Mouse (Mus musculus): ENCODE data around the gene Tsfm. TPM values are rescaled to one million over a fixed set of nuclear protein-coding genes. Genes with fewer than 3 reads are reported as not detected.

Tsfm gene
- polyA plus RNA-seq, 1 experiment from 2014 or later: 37.1 TPM

DNA sequence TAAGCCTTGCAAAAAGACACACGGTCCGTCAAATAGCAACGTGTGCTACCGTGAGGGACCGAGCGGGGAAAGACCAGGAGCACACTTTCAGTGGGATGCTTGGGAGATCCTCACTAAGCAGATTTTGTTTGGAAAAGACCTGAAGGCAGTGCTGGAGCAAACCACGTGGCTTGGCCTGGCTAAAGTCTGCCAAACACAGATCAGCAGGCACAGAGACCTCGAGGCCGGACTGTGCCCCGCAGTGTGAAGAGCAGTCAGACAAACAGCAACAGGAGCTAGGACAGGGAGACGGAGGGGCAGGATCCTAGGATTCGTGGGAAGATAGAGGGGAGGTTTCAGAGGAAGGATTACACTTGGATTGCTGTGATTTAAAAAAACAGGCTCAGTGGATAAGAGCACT, 5.6 kb upstream of the Tsfm start:
- Histone ChIP-seq H3K9ac (ENCODE audit: low read depth, low read length) (no peak overlapping the region), H3K9me3 (replicated peaks; ENCODE audit: control insufficient read depth, low read length) (no peaks in the 10 kb centered on the region), H3K4me2 (ENCODE audit: low read depth, low read length) (no peak overlapping the region), H3K4me1 (ENCODE audit: control insufficient read depth, low read depth, low read length) (peaks cover 5% of the 10 kb centered on the region), H3K27ac (ENCODE audit: low read length) (no peak overlapping the region), H3K4me3 (ENCODE audit: low read depth, low read length) (no peak overlapping the region), H3K36me3 (ENCODE audit: control insufficient read depth, insufficient read depth) (no peaks in the 10 kb centered on the region), H3K27me3 (ENCODE audit: control insufficient read depth, insufficient read depth, low read depth, low read length) (peaks cover 25% of the 10 kb centered on the region)
- 71% methylated on average over 12 of the region's 12 CpGs for WGBS (ENCODE audit: insufficient replicate concordance)
- peak; percentile 48; the same call in 1 of the 2 replicates for ATAC-seq (ENCODE audit: low read depth)

GRCm38 (mm10) chr10:127033301-127033741, 2.7 kb upstream of the Tsfm start:
- Histone ChIP-seq H3K4me1 (ENCODE audit: control insufficient read depth, low read depth, low read length) (peaks cover 6% of the 10 kb centered on the region; the same call in 1 of the 2 replicates), H3K4me3 (ENCODE audit: low read depth, low read length) (no peak overlapping the region), H3K27me3 (ENCODE audit: control insufficient read depth, insufficient read depth, low read depth, low read length) (no peaks in the 10 kb centered on the region; the same call in 1 of the 2 replicates), H3K9ac (ENCODE audit: low read depth, low read length) (no peak overlapping the region), H3K9me3 (replicated peaks; ENCODE audit: control insufficient read depth, low read length) (no peaks in the 10 kb centered on the region), H3K27ac (ENCODE audit: low read length) (no peak overlapping the region), H3K36me3 (ENCODE audit: control insufficient read depth, insufficient read depth) (no peaks in the 10 kb centered on the region), H3K4me2 (ENCODE audit: low read depth, low read length) (no peak overlapping the region)
- WGBS (ENCODE audit: insufficient replicate concordance): 57% methylated on average over 8 of the region's 8 CpGs
- ATAC-seq (ENCODE audit: low read depth): no peak

- no peak overlapping the region for H3K27ac ChIP-seq (ENCODE audit: low read length)
- H3K27me3 ChIP-seq (ENCODE audit: control insufficient read depth, insufficient read depth, low read depth, low read length): no peaks in the 10 kb centered on the region
- 73% methylated on average over 16 of the region's 16 CpGs for WGBS (ENCODE audit: insufficient replicate concordance)
These were observed 12.2 kb downstream of the Tsfm start for GRCm38 (mm10) chr10:127018422-127018821.

GRCm38 (mm10) chr10:127017071-127017470, 13.6 kb downstream of the Tsfm start:
- no peak overlapping the region for H3K9ac ChIP-seq (ENCODE audit: low read depth, low read length)
- H3K27me3 ChIP-seq (ENCODE audit: control insufficient read depth, insufficient read depth, low read depth, low read length): no peaks in the 10 kb centered on the region
- no peak overlapping the region for H3K27ac ChIP-seq (ENCODE audit: low read length)
- ATAC-seq (ENCODE audit: low read depth): no peak
- WGBS (ENCODE audit: insufficient replicate concordance): 10% methylated on average over 2 of the region's 2 CpGs
- H3K4me2 ChIP-seq (ENCODE audit: low read depth, low read length): no peak overlapping the region
- H3K9me3 ChIP-seq (replicated peaks; ENCODE audit: control insufficient read depth, low read length): no peaks in the 10 kb centered on the region
- H3K4me3 ChIP-seq (ENCODE audit: low read depth, low read length): no peak overlapping the region
- H3K4me1 ChIP-seq (ENCODE audit: control insufficient read depth, low read depth, low read length): no peaks in the 10 kb centered on the region
- no peaks in the 10 kb centered on the region for H3K36me3 ChIP-seq (ENCODE audit: control insufficient read depth, insufficient read depth)

More at GRCm38 (mm10) chr10:127018422-127018821, 12.2 kb downstream of the Tsfm start:
- no peak for ATAC-seq (ENCODE audit: low read depth)
- Histone ChIP-seq H3K4me1 (ENCODE audit: control insufficient read depth, low read depth, low read length) (no peaks in the 10 kb centered on the region), H3K4me3 (ENCODE audit: low read depth, low read length) (no peak overlapping the region), H3K36me3 (ENCODE audit: control insufficient read depth, insufficient read depth) (no peaks in the 10 kb centered on the region), H3K9me3 (replicated peaks; ENCODE audit: control insufficient read depth, low read length) (no peaks in the 10 kb centered on the region), H3K4me2 (ENCODE audit: low read depth, low read length) (no peak overlapping the region), H3K9ac (ENCODE audit: low read depth, low read length) (no peak overlapping the region)

GRCm38 (mm10) chr10:127016488-127016887, 14.2 kb downstream of the Tsfm start:
- no peak overlapping the region for H3K4me2 ChIP-seq (ENCODE audit: low read depth, low read length)
- H3K9me3 ChIP-seq (replicated peaks; ENCODE audit: control insufficient read depth, low read length): no peaks in the 10 kb centered on the region
- H3K27me3 ChIP-seq (ENCODE audit: control insufficient read depth, insufficient read depth, low read depth, low read length): no peaks in the 10 kb centered on the region
- no peak for ATAC-seq (ENCODE audit: low read depth)
- H3K36me3 ChIP-seq (ENCODE audit: control insufficient read depth, insufficient read depth): no peaks in the 10 kb centered on the region
- no peaks in the 10 kb centered on the region for H3K4me1 ChIP-seq (ENCODE audit: control insufficient read depth, low read depth, low read length)
- no peak overlapping the region for H3K9ac ChIP-seq (ENCODE audit: low read depth, low read length)
- 52% methylated on average over 5 of the region's 5 CpGs for WGBS (ENCODE audit: insufficient replicate concordance)
- no peak overlapping the region for H3K4me3 ChIP-seq (ENCODE audit: low read depth, low read length)
- no peak overlapping the region for H3K27ac ChIP-seq (ENCODE audit: low read length)

DNA sequence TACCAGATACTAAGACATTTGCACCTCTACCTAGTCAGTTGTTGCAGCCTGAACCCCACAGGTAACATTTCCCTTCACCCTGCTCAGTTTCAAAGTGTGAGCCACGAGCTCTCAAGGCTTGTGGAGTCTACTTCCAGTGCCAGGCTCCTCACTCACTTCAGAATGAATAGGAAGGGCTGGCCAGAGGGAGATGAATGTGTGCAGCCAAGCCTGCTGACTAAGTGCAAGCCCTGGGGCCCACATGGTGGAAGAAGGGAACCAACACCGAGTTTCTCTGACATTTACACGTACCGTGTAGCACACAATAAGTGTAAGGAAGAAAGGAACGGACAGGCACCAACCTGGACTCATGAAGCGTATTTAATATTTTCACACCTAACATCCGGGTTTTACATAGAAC, 26.8 kb downstream of the Tsfm start:
- no peaks in the 10 kb centered on the region for H3K27me3 ChIP-seq (ENCODE audit: control insufficient read depth, insufficient read depth, low read depth, low read length)
- ATAC-seq (ENCODE audit: low read depth): no peak
- no peaks in the 10 kb centered on the region for H3K4me1 ChIP-seq (ENCODE audit: control insufficient read depth, low read depth, low read length)
- H3K4me3 ChIP-seq (ENCODE audit: low read depth, low read length): no peak overlapping the region
- no peaks in the 10 kb centered on the region for H3K9me3 ChIP-seq (replicated peaks; ENCODE audit: control insufficient read depth, low read length)
- H3K9ac ChIP-seq (ENCODE audit: low read depth, low read length): no peak overlapping the region
- no peak overlapping the region for H3K27ac ChIP-seq (ENCODE audit: low read length)
- H3K4me2 ChIP-seq (ENCODE audit: low read depth, low read length): no peak overlapping the region
- WGBS (ENCODE audit: insufficient replicate concordance): 63% methylated on average over 7 of the region's 7 CpGs
- no peaks in the 10 kb centered on the region for H3K36me3 ChIP-seq (ENCODE audit: control insufficient read depth, insufficient read depth)

GRCm38 (mm10) chr10:127003334-127003733, 27.3 kb downstream of the Tsfm start:
- no peak overlapping the region for H3K4me3 ChIP-seq (ENCODE audit: low read depth, low read length)
- no peaks in the 10 kb centered on the region for H3K4me1 ChIP-seq (ENCODE audit: control insufficient read depth, low read depth, low read length)
- H3K27me3 ChIP-seq (ENCODE audit: control insufficient read depth, insufficient read depth, low read depth, low read length): no peaks in the 10 kb centered on the region
- no peaks in the 10 kb centered on the region for H3K36me3 ChIP-seq (ENCODE audit: control insufficient read depth, insufficient read depth)
- WGBS (ENCODE audit: insufficient replicate concordance): 69% methylated on average over 8 of the region's 8 CpGs
- no peak for ATAC-seq (ENCODE audit: low read depth)
- no peak overlapping the region for H3K27ac ChIP-seq (ENCODE audit: low read length)
- no peaks in the 10 kb centered on the region for H3K9me3 ChIP-seq (replicated peaks; ENCODE audit: control insufficient read depth, low read length)
- H3K4me2 ChIP-seq (ENCODE audit: low read depth, low read length): no peak overlapping the region
- H3K9ac ChIP-seq (ENCODE audit: low read depth, low read length): no peak overlapping the region

GRCm38 (mm10) chr10:127002765-127003164, 27.9 kb downstream of the Tsfm start:
- H3K4me1 ChIP-seq (ENCODE audit: control insufficient read depth, low read depth, low read length): no peaks in the 10 kb centered on the region
- ATAC-seq (ENCODE audit: low read depth): no peak

DNA sequence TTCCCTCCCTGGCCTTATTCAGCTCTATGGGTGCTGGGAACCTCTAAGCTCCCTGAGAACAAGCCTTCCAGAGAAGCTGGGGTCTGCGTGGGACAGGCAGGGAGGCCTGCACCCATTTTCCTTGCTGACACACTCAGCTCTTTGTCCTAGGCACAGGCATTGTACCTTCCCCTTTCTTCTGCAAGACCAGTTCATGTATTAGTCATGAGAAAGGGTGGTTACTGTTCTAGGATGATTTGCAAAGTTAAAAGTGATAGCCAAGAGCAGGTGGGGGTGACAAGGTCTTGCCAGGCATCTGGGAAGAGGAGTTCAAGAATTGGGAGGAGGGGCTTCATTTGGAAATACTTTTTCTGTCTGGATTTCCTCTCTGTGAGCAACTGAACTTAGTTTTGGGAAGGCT, 28.6 kb downstream of the Tsfm start:
- ATAC-seq (ENCODE audit: low read depth): no peak
- Histone ChIP-seq H3K27me3 (ENCODE audit: control insufficient read depth, insufficient read depth, low read depth, low read length) (no peaks in the 10 kb centered on the region), H3K27ac (ENCODE audit: low read length) (no peak overlapping the region), H3K4me3 (ENCODE audit: low read depth, low read length) (no peak overlapping the region), H3K36me3 (ENCODE audit: control insufficient read depth, insufficient read depth) (peaks cover 4% of the 10 kb centered on the region), H3K4me2 (ENCODE audit: low read depth, low read length) (no peak overlapping the region), H3K9me3 (replicated peaks; ENCODE audit: control insufficient read depth, low read length) (no peaks in the 10 kb centered on the region), H3K4me1 (ENCODE audit: control insufficient read depth, low read depth, low read length) (no peaks in the 10 kb centered on the region), H3K9ac (ENCODE audit: low read depth, low read length) (no peak overlapping the region)
- 55% methylated on average over 1 of the region's 1 CpGs for WGBS (ENCODE audit: insufficient replicate concordance)

More at GRCm38 (mm10) chr10:127002765-127003164, 27.9 kb downstream of the Tsfm start:
- Histone ChIP-seq H3K36me3 (ENCODE audit: control insufficient read depth, insufficient read depth) (peaks cover 3% of the 10 kb centered on the region; the same call in 1 of the 2 replicates), H3K9ac (ENCODE audit: low read depth, low read length) (no peak overlapping the region), H3K4me2 (ENCODE audit: low read depth, low read length) (no peak overlapping the region), H3K9me3 (replicated peaks; ENCODE audit: control insufficient read depth, low read length) (no peaks in the 10 kb centered on the region), H3K4me3 (ENCODE audit: low read depth, low read length) (no peak overlapping the region), H3K27ac (ENCODE audit: low read length) (no peak overlapping the region), H3K27me3 (ENCODE audit: control insufficient read depth, insufficient read depth, low read depth, low read length) (no peaks in the 10 kb centered on the region)
- WGBS (ENCODE audit: insufficient replicate concordance): 53% methylated on average over 5 of the region's 5 CpGs

Data from liver, embryonic 16.5 days (tissue).